Mouse (Mus musculus): ENCODE results near the gene Map10.

The Map10 gene

DNA sequence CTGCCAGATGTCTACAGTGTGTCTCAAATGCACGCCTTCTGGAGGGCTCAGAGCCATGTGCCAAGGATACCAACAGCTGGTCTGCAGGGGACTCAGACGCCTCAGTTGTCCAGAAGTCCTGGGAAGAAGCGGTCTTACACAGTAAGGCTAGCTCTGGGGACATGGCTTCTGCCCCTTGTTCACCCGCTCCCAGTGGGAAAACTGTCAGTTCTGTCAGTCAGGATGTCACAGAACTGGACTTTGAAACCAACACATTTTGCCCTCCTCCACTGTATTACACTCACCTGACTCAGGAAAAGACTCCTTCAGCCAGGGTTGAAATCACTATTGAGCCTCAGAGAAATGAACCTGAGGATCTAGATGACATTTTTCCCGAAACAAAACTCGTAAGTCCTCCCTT, 802 bp downstream of the Map10 start:
- DNase-seq (ENCODE audit: low spot score in 2 of 2): no peak

DNA sequence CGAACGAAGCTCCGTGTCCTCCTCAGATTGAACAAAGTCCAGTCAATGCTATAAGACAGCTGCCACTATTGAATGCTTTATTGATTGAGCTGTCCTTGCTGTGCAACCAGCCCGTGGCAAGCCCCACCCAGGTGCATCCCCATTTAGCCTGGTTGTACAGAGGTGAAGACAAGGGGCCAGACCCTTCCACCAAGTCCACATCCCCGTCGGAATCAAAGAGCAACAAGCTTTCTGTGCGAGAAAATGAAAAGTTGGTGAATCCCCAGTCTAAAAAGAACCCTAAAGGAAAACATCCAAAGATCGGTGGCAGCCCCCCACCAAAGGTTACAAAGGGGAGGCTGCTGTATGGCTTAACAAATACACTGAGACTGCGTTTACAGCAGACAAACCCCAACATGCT, 1.3 kb downstream of the Map10 start:
- no peak for DNase-seq (ENCODE audit: low spot score in 2 of 2)

DNA sequence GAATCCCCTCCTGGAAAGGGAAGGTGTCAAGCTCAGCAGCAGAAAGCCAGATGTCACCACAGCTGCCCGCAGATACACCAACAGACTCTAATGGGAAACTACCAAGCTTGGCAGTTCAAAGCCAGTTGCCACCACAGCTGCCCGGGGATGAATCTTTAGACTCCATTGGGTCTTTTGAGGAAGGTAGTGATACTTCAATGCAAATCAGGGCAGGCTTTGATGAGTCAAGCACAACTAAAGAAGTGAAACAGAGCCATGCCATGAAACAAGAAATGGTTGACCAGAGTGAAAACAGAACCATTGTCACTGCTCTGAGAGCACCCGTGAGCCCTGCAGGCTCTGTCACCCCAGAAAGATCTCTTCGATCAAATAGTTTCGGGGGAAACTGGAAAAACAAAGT, 1.8 kb downstream of the Map10 start:
- no peak for DNase-seq (ENCODE audit: low spot score in 2 of 2)

GRCm38 (mm10) chr8:125675796-125676195, 6.2 kb downstream of the Map10 start:
- no peak for DNase-seq (ENCODE audit: low spot score in 2 of 2)

- no peak for DNase-seq (ENCODE audit: low spot score in 2 of 2)
These were observed 7.9 kb downstream of the Map10 start for GRCm38 (mm10) chr8:125677484-125677883.

- no peak for DNase-seq (ENCODE audit: low spot score in 2 of 2)
These were observed 9.4 kb downstream of the Map10 start for GRCm38 (mm10) chr8:125678854-125679648.

GRCm38 (mm10) chr8:125680851-125681408, 11.3 kb downstream of the Map10 start:
- no peak for DNase-seq (ENCODE audit: low spot score in 2 of 2)

- DNase-seq (ENCODE audit: low spot score in 2 of 2): no peak
These were observed 15.7 kb downstream of the Map10 start for GRCm38 (mm10) chr8:125685216-125685760.

GRCm38 (mm10) chr8:125686221-125686865, 16.7 kb downstream of the Map10 start:
- no peak for DNase-seq (ENCODE audit: low spot score in 2 of 2)

GRCm38 (mm10) chr8:125690166-125690915, 20.7 kb downstream of the Map10 start:
- no peak for DNase-seq (ENCODE audit: low spot score in 2 of 2)

DNA sequence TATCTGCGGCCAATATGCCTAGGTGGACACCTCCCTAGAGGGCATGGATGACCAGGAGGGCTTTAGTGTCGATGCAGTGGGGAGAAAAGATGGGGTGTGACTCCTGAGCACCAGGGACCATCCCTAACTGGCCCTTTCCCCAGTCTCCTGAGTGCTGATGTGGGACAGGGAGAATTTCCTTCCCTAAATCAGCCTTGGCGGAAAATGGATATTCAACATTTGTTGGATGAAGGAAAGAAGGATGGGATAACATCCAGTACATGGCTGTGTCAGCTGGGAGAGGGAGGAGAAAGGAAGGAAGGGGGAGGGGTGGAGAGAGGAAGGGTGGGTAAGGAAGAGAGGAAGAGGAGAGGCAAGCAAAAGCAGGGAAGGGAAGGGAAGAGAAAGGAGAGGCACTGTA, 21.3 kb downstream of the Map10 start:
- no peak for DNase-seq (ENCODE audit: low spot score in 2 of 2)

DNA sequence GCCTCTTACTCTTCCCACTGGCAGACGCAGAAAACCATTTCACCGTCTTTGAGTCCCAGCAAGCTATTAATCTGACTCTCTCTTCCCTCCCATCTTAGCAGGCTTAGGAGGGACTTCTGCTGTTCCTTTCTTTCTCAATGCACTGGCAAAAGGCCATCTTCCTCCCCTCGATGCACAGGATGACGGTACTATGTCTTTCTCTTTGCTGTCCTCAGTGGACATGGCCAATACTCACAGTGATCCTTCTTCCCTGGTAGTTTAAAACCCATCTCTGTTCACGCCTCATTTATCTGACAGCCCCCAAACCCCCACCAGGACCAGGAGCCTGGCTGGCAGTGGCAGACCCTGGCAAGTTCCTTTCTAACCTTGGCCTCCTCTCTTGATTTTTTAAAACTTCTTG, 22.8 kb downstream of the Map10 start:
- DNase-seq (ENCODE audit: low spot score in 2 of 2): no peak

- DNase-seq (ENCODE audit: low spot score in 2 of 2): no peak
These were observed 23.6 kb downstream of the Map10 start for GRCm38 (mm10) chr8:125693197-125693596.

GRCm38 (mm10) chr8:125695951-125696350, 26.3 kb downstream of the Map10 start:
- no peak for DNase-seq (ENCODE audit: low spot score in 2 of 2)

GRCm38 (mm10) chr8:125699391-125700025, 29.9 kb downstream of the Map10 start:
- DNase-seq (ENCODE audit: low spot score in 2 of 2): no peak

DNA sequence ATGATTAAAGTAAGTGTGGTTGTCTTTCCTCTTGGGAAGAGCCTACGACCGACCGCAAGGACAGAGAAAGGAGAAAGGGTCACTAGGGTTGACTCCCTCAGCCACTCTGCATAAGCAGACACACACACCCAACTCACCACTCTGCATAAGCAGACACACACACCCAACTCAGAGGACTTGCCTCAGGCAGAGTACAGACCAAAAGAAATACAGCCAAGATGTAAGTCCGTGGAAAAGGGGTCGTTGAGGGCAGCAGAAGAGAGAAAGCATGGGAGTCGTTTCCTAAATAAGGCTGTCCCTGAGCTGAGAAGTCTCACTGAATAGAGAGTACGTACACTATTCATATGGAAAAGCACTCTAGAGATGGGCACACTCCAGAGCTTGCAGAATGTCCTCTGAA, 30.8 kb downstream of the Map10 start:
- no peak for DNase-seq (ENCODE audit: low spot score in 2 of 2)

DNA sequence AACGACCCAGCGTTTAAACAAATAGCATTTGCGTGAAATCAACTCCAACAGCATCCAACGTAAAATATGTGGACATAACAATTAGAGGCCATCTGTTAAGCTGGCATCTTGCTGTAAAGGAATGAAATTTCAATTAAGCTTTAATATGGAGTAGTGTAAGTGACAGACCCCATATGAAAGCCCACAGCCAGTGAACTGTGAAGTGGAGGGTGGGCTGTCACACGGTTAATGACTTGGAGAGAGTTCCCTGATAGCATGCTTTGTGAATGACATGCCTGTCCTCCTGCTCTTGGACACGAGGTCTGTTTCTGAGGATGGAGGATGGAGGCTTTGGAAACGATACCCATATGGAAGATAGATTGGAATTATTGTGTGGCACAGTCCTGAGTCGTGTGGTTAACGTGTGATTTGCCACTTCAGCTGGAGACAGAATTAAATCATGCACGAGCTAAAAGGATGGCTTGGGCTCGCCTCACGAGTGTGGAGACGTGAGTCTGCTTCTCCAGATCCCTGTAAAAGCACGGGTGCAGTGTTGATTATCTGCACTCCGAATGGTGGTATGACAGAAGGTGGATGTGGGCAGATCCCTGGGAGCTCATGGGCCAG, 33.4 kb downstream of the Map10 start:
- DNase-seq (ENCODE audit: low spot score in 2 of 2): no peak

DNA sequence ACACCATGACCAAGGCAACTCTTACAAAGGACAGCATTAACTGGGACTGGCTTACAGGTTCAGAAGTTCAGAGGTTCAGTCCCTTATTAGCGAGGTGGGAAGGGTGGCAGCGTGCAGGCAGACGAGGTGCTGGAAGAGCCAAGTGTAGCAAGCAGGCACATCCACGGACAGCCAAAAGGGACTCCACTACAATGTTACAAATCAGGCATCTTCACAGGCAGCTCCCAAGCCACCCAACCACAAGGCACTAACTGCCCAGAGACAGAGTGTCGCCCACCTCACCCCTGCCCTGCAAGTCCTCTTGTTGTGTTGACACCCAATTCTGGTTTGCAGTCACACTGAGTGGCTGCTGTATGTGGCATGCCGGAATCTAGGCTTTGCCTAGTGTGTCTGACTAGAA, 34.8 kb downstream of the Map10 start:
- DNase-seq (ENCODE audit: low spot score in 2 of 2): no peak

GRCm38 (mm10) chr8:125705816-125706215, 36.2 kb downstream of the Map10 start:
- no peak for DNase-seq (ENCODE audit: low spot score in 2 of 2)

DNA sequence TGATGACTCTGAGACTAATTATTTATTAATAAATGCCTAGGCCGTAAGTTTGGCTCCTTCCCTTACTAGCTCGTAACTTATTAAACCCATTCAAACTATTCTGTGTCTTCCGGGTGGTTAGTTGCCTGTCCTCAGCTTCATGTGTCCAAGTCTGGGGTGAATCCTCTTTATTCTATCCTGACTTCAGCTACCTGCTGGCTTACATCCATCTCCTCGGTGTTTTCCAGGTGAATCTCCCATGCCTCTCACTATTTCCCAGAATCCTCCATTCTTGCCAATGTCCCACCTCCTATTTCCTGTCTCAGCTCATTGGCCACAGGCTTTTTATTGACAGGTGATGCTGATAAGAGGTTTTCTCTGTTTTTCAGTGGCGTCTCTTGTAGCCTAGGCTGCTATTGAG, 39.6 kb downstream of the Map10 start:
- DNase-seq (ENCODE audit: low spot score in 2 of 2): no peak

DNA sequence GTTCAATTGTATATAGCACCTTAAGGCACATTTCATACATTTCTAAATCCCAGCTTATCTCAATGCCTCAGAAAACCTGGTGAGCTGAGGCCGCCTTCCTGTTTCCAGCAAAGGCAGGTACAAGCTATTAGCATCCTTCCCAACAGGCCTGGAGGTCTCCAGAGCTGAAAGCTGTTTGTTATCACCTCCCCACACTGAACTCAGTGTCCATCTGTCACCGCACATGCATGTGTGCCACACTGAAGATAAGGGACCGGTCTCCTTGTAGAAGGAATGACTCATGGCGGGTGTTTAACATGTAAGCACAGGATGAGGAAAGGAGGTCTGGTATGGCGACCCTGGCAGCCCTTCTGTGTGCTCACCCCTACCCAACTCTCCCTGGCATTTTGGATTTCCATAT, 41.9 kb downstream of the Map10 start:
- DNase-seq (ENCODE audit: low spot score in 2 of 2): no peak
